Comparison of ENCODE assay signal across 28 mouse cellular contexts in the genomic region with DNA sequence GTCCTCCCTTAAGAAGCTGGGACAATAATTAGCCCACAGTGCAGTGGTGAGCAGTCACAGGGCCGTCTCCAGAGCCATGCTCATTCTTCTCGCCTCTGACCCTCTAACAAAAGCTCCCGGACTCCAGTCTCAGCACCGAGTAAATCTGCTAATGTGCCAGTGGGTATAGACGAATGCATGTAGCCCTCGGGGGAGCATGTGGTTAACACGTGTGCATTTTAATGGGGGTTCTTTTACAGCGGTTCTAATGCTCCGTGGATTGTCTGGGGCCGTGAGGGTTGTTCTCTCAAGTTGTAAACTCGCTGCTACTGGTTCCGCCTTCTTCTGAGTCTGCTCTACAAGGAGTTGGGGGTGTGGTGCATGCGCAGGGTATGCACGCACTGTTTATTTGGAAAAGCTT. TPM values are rescaled to one million over a fixed set of nuclear protein-coding genes. Genes with fewer than 3 reads are reported as not detected.
DNase-seq lines count a peak whose midpoint lies in the region; ATAC-seq and TF ChIP-seq lines count a peak whose summit lies in the region.
"Had no signal": no experiment of that assay in that cellular context is flagged by ENCODE, and none has a peak within 500 bp of the region (broad histone marks: within the 10 kb centered on the region; RNA-seq: fewer than 3 reads in every experiment).

No protein-coding gene starts in this region.

- TF ChIP-seq POLR2A in limb, embryonic 14.5 days (IDR thresholded peaks at IDR 0.05; ENCODE audit: borderline replicate concordance, extremely low read depth, insufficient read depth, insufficient read length) = no peak
- TF ChIP-seq POLR2A in cerebellum, adult 2 months (IDR thresholded peaks at IDR 0.05; ENCODE audit: borderline replicate concordance, insufficient read depth, low read length) = no peak

- no peak overlapping the region for H3K4me3 ChIP-seq in liver, embryonic 11.5 days (ENCODE audit: low read depth, low read length)
- no peak overlapping the region for H3K4me3 ChIP-seq in limb, embryonic 11.5 days (ENCODE audit: low read depth, low read length)
- H3K4me3 ChIP-seq in limb, embryonic 14.5 days (replicated peaks; ENCODE audit: low read length) = no peak overlapping the region
- no peak overlapping the region for H3K4me3 ChIP-seq in cerebellum, adult 2 months (replicated peaks; ENCODE audit: insufficient read depth, low read depth, low read length)
- H3K4me3 ChIP-seq: forebrain, embryonic 10.5 days; forebrain, embryonic 13.5 days; gastrocnemius, adult 2 months; heart, adult 2 months; heart, embryonic 10.5 days; heart, embryonic 13.5 days; hindbrain, embryonic 12.5 days; hindbrain, embryonic 15.5 days had no signal

- 78% methylated on average over 14 of the region's 14 CpGs for WGBS in liver, embryonic 11.5 days
- WGBS in limb, embryonic 11.5 days = 31% methylated on average over 14 of the region's 14 CpGs
- 19% methylated on average over 14 of the region's 14 CpGs for WGBS in limb, embryonic 14.5 days
- 74% methylated on average over 14 of the region's 14 CpGs for WGBS in cerebellum, adult 2 months

- ATAC-seq in liver, embryonic 11.5 days (replicated peaks; ENCODE audit: low FRiP score) = no peak
- ATAC-seq in limb, embryonic 11.5 days (ENCODE audit: insufficient number of reproducible peaks, low FRiP score, low TSS enrichment, low read depth) = peak; percentile 75; the same call in 1 of the 2 replicates
- peak; percentile 42; the same call in 1 of the 2 replicates for ATAC-seq in limb, embryonic 14.5 days (ENCODE audit: low FRiP score, low read depth)
- ATAC-seq: CD4-positive, CD25-positive, alpha-beta regulatory T cell, adult 4 months had no signal

- H3K36me3 ChIP-seq in liver, embryonic 11.5 days (ENCODE audit: control insufficient read depth, insufficient read depth, low read length) = no peaks in the 10 kb centered on the region
- no peaks in the 10 kb centered on the region for H3K36me3 ChIP-seq in limb, embryonic 11.5 days (ENCODE audit: control insufficient read depth, insufficient read depth, low read length)
- H3K36me3 ChIP-seq in limb, embryonic 14.5 days (ENCODE audit: control insufficient read depth, insufficient read depth, low read length) = no peaks in the 10 kb centered on the region
- H3K36me3 ChIP-seq: forebrain, embryonic 10.5 days; heart, embryonic 10.5 days; heart, embryonic 13.5 days; hindbrain, embryonic 12.5 days; hindbrain, embryonic 15.5 days had no signal

- no peaks in the 10 kb centered on the region for H3K4me1 ChIP-seq in liver, embryonic 11.5 days (replicated peaks; ENCODE audit: control insufficient read depth, insufficient read depth, low read length)
- H3K4me1 ChIP-seq in limb, embryonic 11.5 days (ENCODE audit: control insufficient read depth, insufficient read depth, low read length) = peaks cover 4% of the 10 kb centered on the region
- H3K4me1 ChIP-seq in limb, embryonic 14.5 days (ENCODE audit: control insufficient read depth, insufficient read depth, low read length) = peaks cover 5% of the 10 kb centered on the region; the same call in 1 of the 2 replicates
- H3K4me1 ChIP-seq in cerebellum, adult 2 months (ENCODE audit: control insufficient read depth, insufficient read depth, low read length) = no peaks in the 10 kb centered on the region
- H3K4me1 ChIP-seq: heart, embryonic 10.5 days had no signal

- H3K27ac ChIP-seq in liver, embryonic 11.5 days (ENCODE audit: low read depth, low read length) = no peak overlapping the region
- no peak overlapping the region; the same call in 1 of the 2 replicates for H3K27ac ChIP-seq in limb, embryonic 11.5 days (replicated peaks; ENCODE audit: low read depth, low read length)
- no peak overlapping the region for H3K27ac ChIP-seq in limb, embryonic 14.5 days (replicated peaks; ENCODE audit: low read depth, low read length)
- no peak overlapping the region for H3K27ac ChIP-seq in cerebellum, adult 2 months (ENCODE audit: insufficient read depth, low read length)
- H3K27ac ChIP-seq: forebrain, embryonic 10.5 days; forebrain, embryonic 13.5 days; gastrocnemius, adult 2 months; heart, adult 2 months; heart, embryonic 10.5 days; heart, embryonic 13.5 days; hindbrain, embryonic 12.5 days; hindbrain, embryonic 15.5 days had no signal

- H3K4me2 ChIP-seq in liver, embryonic 11.5 days = no peak overlapping the region
- H3K4me2 ChIP-seq in limb, embryonic 11.5 days (ENCODE audit: low read depth, severe bottlenecking) = no peak overlapping the region
- no peak overlapping the region for H3K4me2 ChIP-seq in limb, embryonic 14.5 days (replicated peaks; ENCODE audit: low read depth, low read length, severe bottlenecking)
- H3K4me2 ChIP-seq: forebrain, embryonic 13.5 days; heart, embryonic 13.5 days; hindbrain, embryonic 12.5 days; hindbrain, embryonic 15.5 days had no signal

- no peak for TF ChIP-seq CTCF in cerebellum, adult 2 months (IDR thresholded peaks at IDR 0.05; ENCODE audit: borderline replicate concordance, insufficient read depth, low read depth, low read length)

- H3K9ac ChIP-seq in liver, embryonic 11.5 days (ENCODE audit: low read depth, low read length) = no peak overlapping the region
- H3K9ac ChIP-seq in limb, embryonic 11.5 days (ENCODE audit: low read length) = no peak overlapping the region
- no peak overlapping the region for H3K9ac ChIP-seq in limb, embryonic 14.5 days (ENCODE audit: low read depth, low read length, severe bottlenecking)
- H3K9ac ChIP-seq: forebrain, embryonic 13.5 days; heart, embryonic 13.5 days; hindbrain, embryonic 12.5 days; hindbrain, embryonic 15.5 days had no signal

- no peaks in the 10 kb centered on the region for H3K9me3 ChIP-seq in liver, embryonic 11.5 days (ENCODE audit: control insufficient read depth, low read length)
- no peaks in the 10 kb centered on the region for H3K9me3 ChIP-seq in limb, embryonic 11.5 days (ENCODE audit: control insufficient read depth, low read length)
- no peaks in the 10 kb centered on the region for H3K9me3 ChIP-seq in limb, embryonic 14.5 days (ENCODE audit: control insufficient read depth, low read length)
- H3K9me3 ChIP-seq: forebrain, embryonic 10.5 days; forebrain, embryonic 13.5 days; heart, embryonic 10.5 days; heart, embryonic 13.5 days; hindbrain, embryonic 12.5 days; hindbrain, embryonic 15.5 days had no signal

- no peaks in the 10 kb centered on the region for H3K27me3 ChIP-seq in liver, embryonic 11.5 days (replicated peaks; ENCODE audit: control insufficient read depth, insufficient read depth, low read length)
- no peaks in the 10 kb centered on the region for H3K27me3 ChIP-seq in limb, embryonic 11.5 days (ENCODE audit: control insufficient read depth, insufficient read depth, low read length)
- H3K27me3 ChIP-seq in limb, embryonic 14.5 days (ENCODE audit: control insufficient read depth, insufficient read depth, low read length) = no peaks in the 10 kb centered on the region
- H3K27me3 ChIP-seq in cerebellum, adult 2 months (ENCODE audit: control insufficient read depth, insufficient read depth, low read length) = no peaks in the 10 kb centered on the region
- H3K27me3 ChIP-seq: forebrain, embryonic 13.5 days; hindbrain, embryonic 12.5 days; hindbrain, embryonic 15.5 days had no signal

- DNase-seq in liver, embryonic 11.5 days (ENCODE audit: low spot score) = peak; percentile 20
- no peak for DNase-seq in liver
- peak; percentile 73 for DNase-seq in limb, embryonic 11.5 days (ENCODE audit: low spot score)
- DNase-seq in limb, embryonic 14.5 days (ENCODE audit: low spot score) = no peak
- no peak for DNase-seq in cerebellum, adult 2 months
- no peak for DNase-seq in ovary, postnatal 36 days (ENCODE audit: low spot score)
- DNase-seq: adrenal gland, adult 2 months; adrenal gland, postnatal 14 days; cerebellum, adult 11 months; cerebellum, adult 8-10 months; cerebellum, postnatal 10 days; cerebellum, postnatal 36 days; gastrocnemius, adult 2 months; gastrocnemius, postnatal 14 days; heart, adult 2 months; heart, postnatal 14 days had no signal

RNA-seq across cellular contexts. Expression of gene Ephb3, which starts 13.0 kb away (rescaled TPM):
- polyA plus RNA-seq in liver, embryonic 11.5 days (2014; fragmentation: Nextera tagmentation; extraction: Ambion mirVana) = 6.0 and 6.6 TPM in 2 replicates
- 33.1 and 35.7 TPM in 2 replicates for polyA plus RNA-seq in limb, embryonic 11.5 days (2014; fragmentation: Nextera tagmentation; extraction: Ambion mirVana)
- 70.9 and 96.8 TPM in 2 replicates for polyA plus RNA-seq in limb, embryonic 14.5 days (2012; rRNA removed)
- polyA plus RNA-seq in limb, embryonic 14.5 days (2014; fragmentation: Nextera tagmentation; extraction: Ambion mirVana) = 37.0 and 42.1 TPM in 2 replicates
- polyA plus RNA-seq in cerebellum, adult 2 months (2012; rRNA removed) = 3.7 and 4.8 TPM in 2 replicates
- polyA plus RNA-seq: CD4-positive, CD25-positive, alpha-beta regulatory T cell, adult 4 months had no signal

RNA-seq across cellular contexts. Expression of gene Teddm3, which starts 37.8 kb away (rescaled TPM):
- polyA plus RNA-seq in liver, embryonic 11.5 days (2014; fragmentation: Nextera tagmentation; extraction: Ambion mirVana) = not detected in 2 replicates
- polyA plus RNA-seq in limb, embryonic 11.5 days (2014; fragmentation: Nextera tagmentation; extraction: Ambion mirVana) = not detected in 2 replicates
- 0.28 and 0.31 TPM in 2 replicates for polyA plus RNA-seq in limb, embryonic 14.5 days (2012; rRNA removed)
- 0.69 and 2.1 TPM in 2 replicates for polyA plus RNA-seq in limb, embryonic 14.5 days (2014; fragmentation: Nextera tagmentation; extraction: Ambion mirVana)
- 0.14 TPM in 1 of 2 replicates, not detected in the other for polyA plus RNA-seq in cerebellum, adult 2 months (2012; rRNA removed)
- polyA plus RNA-seq: C2C12; embryonic facial prominence, embryonic 11.5 days; forebrain, embryonic 10.5 days; forebrain, embryonic 13.5 days; forebrain, embryonic 16.5 days; gonadal fat pad, adult 2 months; heart, adult 2 months; heart, embryonic 10.5 days; heart, embryonic 13.5 days; heart, embryonic 16.5 days; hindbrain, embryonic 12.5 days had no signal

Comparison
In these comparisons a context has a peak if more than half of its experiments do, and no peak if none do; other contexts are left out.
1. DNase-seq: peak in liver, embryonic 11.5 days (single experiment) and limb, embryonic 11.5 days (single experiment); none in liver (single experiment), limb, embryonic 14.5 days (single experiment), cerebellum, adult 2 months (0 of 2) and ovary, postnatal 36 days (single experiment).